Mouse (Mus musculus) lung, postnatal 4 days (tissue): ENCODE measurements around the gene Spindoc.
A peak's percentile ranks its signal among the peaks of the same experiment; 100 is the strongest.

ENCODE experiments used
- DNase-seq, 2 experiments: peaks; one replicate each; pipeline ENCODE4 v3.0.0; 2021

Spindoc gene

DNA sequence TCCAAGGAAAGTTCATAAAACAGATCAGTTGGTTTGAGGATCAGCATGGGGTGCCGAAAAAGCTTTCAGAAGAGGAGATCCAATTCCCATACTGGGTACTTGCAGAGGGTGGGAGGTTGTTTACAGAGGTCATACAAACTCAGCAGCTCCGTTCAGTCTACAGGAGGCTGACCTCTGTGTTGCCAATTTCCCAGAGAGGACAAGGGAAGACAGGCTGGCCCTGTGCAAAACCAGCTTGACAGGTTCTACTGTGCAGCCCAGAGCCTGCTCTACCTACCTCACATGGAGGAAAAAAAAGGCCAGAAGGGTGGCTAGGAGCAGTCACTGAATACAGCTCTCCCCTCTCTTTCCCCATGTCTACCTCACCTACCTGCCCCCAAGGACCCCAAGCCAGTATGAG is 48.7 kb downstream of the Spindoc start:
- DNase-seq = peak; percentile 41 to 66

DNA sequence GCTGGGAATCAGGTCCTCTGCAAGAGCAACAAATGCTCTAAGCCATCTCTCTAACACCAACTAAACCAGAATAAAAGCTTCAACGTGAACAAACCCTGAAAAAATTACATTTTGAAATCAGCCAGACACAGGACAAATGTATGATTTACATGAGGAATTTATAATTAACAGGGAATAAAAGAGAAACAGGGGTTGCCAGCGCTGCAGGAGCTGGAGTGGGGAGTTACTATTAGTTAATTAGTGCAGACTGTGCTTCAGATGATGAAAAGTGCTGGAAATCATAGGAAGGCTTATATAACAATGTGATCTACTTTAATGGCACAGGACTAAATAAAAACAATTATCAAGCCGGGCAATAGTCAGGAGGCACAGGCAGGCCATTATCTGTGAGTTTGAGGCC is 61.4 kb downstream of the Spindoc start:
- no peak for DNase-seq

DNA sequence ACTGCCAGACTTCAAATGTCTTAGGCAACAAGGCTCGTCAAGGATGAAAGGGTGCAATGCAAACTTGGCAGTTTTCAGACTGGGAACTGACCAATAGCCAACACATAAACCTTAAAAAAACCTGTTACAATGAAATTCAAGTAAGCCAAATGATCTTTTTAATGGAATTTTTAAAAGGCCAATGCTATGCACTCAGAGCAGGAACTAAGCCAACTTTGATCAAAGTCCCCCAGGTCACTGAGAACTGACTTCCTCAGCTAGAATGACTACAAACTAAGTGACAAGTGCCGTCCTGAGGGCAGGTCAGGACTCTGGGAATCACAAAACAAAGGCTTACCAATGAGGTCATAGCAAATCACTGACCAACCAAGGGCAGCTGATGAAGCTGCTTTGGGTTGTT is 62.6 kb downstream of the Spindoc start:
- no peak for DNase-seq

DNA sequence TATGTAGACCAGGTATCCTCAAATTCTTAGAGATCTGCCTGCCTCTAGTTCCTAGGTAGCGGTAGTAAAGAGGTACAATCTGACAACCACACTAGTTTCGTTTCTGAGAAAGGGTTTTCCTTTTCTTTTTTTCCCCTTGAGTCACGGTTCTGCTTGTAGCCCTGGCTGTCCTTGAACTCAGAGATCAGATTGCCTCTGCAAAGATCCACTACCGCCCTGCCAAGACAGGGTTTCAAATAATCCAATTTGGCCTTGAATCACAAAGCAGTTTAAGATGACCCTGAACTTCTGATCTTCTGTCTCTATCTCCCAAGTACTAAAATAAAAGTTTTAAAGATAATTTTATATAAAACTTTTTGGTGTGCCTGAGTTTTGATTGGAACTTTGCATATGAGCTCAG is 65.1 kb downstream of the Spindoc start:
- DNase-seq = no peak

DNA sequence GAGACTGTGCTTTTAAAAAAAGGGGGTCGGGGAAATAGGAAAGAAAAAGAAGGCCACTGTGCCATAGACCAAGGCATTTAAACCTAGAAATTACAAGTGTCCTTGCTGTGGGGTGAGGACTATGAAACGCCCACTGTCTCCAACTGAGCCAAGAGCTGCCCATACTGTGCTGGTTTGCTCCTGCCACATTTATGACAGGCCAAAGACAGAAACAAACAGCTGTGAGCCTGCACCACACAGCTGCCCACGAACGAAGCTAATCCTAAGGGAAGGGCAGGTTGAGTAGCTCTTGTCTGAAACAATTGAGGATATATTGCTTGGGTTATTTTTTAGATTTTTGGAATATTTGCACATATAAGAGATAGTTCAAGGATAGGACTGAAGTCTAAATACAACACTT is 66.0 kb downstream of the Spindoc start:
- no peak for DNase-seq

DNA sequence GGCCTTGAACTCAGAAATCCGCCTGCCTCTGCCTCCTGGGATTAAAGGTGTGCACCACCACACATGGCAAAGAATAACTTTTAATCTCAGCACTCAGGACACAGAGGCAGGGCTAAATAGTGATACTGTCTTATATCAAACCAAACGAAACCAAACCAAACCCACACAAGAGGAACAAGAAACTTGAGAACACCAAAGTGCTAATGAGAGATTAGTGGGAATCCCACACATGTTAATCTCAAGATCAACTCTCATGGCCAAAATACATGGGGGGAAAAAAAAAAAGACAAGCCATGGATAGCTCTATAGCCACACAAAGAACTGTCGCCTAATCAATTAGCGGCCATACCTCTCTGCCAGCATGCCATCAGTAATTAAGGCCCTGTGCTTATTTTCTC is 67.2 kb downstream of the Spindoc start:
- no peak for DNase-seq

DNA sequence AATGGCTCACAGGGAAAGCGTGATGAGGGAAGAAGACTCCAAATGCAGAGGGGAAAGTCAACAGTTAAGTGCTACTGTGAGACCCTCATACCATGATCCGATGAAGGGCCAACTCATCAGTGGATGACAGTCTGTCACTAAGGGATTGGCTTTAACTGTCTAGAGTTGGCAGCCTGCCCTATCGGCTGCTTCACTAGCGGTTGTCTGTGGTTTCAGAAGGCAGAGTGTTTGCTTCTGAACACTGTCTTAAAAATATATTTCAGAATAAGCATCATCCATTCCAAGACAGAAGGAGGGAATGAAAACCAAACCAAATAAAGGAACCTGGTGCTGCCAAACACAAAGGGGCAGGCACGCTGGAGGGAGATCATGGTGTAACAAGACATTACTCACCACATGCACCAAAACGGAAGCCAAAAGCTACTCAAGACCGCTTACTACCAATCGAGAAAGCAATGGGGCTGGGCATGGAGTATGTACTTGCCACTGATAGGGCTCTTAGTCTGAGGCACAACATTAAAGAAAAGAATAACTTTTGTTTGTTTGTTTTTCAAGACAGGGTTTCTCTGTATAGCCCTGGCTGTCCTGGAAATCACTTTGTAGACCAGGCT is 67.7 kb downstream of the Spindoc start:
- DNase-seq = no peak

DNA sequence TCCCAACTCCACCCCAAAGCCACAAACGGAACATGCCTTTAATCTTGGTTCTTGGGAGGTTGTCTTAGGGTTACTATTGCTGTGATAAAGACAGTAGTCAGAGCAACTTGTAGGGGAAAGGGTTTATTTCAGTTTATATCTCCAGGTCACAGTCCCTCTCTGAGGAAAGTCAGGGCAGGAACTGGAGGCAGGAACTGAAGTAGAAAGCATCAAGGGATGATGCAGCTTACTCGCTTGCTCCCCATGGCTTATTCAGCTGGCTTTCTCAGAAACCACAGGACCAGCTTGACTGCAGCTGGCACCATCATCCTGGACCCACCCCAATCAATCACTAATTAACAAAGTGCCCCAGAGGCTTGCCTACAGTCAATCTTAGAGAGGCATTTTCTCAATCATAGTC is 69.1 kb downstream of the Spindoc start:
- DNase-seq = no peak

DNA sequence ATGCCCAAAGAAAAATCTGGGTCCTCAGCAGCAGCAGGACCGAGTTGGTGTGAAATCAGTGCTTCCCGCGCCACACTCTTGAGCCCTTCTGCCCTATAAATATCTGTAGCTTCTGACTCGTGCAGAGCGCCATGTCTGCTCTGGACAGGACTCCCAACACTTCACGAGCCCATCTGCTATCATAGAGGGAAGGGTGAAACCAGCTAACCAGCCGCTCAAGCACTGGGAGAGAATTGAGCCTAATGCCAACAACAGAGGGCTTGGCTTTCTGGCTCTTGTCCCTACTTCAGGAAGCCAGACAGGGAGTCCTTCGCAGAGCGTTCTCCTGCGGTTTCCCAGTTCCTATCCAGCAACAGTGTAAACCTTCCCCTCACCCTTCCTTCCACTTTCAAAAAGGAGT is 71.5 kb downstream of the Spindoc start:
- no peak for DNase-seq

DNA sequence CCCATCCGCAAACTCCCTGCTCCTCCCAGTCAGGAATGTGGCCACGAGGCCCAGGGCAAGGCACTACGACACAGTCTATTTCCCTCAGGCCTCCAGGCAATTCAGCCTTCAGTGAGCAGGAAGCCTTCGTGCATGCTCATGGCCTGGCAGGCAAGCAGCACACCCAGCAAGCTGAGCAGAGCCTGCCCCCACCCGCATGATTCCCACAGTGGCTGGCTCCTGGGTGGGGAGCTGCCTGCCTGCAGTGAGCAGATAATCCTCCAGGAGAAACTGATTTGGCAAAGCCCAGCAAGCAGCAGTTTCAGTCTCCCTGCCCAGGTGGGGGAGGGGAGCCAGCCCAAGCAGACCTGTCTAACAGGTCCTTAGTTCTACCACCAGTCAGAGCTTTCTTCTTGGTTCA is 72.1 kb downstream of the Spindoc start:
- peak; percentile 68 to 80 for DNase-seq

DNA sequence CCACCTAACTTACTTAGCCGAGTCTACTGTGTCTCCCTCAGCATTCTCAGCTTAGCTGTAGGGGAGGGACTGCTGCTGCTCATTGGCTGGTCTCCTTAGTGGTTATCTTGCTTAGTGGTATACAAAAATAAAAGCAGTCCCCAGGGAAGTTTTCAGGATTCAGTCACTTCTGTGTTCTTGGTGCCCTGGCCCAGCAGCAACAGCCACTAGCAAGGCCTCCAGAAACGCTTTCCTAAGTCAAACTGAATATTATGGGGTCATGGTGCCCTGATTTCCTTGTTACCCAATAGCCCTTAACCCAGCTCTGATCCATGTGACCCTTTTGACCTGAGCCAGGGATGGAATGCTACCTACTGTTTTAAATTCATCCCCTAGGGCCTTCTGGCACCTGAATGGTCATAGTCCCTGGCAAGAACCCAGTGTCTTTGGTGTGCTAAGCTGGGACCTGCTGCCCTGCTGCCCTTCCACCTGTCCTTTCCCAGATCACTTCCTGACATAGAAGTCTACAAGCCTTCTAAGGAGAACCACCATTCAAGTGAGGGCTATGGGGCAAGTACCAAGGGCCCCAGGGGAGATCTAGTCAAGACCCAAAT is 73.0 kb downstream of the Spindoc start:
- no peak for DNase-seq

DNA sequence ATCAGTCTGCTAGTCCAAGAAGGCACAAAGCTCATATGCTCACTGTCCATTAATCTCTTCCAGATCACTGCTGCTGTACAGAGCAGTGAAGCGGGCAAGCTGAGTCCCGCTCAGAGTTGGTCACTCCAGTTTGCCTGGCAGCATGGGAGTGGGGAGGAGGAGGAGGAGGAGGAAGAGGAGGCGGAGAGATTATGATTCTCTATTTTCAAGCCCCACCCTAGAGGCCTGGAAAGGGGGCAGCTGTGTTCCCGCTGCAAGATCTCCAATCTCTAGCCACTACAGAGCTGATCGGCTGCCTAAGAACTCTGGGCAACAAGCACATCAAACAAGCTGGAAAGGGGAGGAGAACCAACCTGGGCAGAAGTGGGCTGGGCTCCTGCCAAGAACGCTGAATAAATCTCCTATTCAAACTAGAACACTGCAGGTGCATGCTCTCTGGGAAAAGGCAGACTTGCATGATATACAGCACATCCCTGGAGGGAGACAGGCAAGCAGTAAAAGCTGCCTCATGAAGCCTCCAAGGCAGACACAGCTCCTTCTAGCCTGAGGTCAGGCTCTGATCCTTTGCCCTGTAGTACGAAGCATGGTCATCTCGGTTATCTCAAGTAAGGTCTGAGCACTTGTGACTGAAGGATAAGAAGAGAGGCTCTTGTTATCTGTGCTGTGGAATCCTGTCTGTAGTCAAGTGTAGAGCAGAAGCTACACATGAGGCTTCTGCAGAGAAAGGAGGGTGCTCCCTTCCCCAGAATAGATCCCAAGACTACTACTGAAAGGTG is 74.6 kb downstream of the Spindoc start:
- DNase-seq = peak; percentile 72 to 79

DNA sequence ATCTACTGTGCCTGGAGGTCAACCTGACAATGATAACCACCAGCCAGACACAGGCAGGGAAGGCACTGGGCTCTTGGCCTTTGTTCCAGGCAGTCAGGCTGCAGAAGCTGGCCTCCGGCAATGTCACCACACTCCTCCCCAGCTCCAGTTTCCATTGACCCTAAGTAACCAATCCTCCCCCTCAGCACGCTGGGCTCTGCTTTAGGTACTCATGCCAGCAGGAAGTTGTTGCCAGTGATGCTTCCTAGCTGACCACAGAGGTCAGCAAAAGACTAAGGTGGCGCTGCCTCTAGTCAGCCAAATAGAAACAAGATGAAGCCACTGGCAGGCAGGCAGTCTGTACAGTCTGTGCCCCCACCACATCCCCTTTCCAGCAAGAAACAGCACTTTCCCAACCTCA is 75.8 kb downstream of the Spindoc start:
- DNase-seq = peak; percentile 45 to 48

DNA sequence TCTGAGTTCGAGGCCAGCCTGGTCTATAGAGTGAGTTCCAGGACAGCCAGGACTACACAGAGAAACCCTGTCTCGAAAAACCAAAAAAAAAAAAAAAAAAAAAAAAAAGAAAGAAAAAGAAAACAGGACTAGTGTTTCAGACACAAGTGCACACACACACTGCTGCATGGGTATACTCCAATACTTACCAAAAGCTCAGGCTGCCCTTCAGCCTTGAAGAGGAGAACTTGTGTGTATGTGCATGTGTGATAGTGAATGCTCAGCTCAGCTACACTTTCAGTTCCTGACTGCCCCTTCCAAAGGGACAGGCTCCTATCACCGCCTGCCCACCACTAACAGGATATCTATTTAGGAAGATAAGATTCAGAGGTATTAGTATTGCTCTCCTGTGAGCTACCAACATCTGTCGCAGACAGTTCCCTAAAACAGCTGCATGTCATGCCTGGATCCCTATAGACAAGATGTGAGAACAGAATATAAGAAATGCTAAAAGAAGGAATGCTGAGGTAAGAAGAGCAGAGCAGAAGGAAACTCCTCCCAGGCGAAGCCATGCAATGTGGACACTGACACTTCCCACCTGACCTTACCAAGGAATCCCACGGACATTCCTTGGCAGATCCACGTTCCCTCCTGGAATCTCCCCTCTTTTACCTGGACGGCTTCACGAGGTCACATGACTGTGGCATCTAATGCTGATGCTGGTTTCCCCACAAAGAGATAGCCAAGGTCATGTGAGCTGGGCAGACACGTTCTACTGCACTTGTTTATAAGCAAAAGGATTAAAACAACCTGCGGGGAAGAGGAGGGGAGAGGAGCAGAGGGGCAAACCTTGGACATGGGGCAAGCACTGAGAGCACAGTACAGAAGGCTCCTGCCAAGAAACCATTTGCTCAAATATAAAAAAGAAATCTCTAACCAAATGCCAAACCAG is 77.1 kb downstream of the Spindoc start:
- no peak for DNase-seq

DNA sequence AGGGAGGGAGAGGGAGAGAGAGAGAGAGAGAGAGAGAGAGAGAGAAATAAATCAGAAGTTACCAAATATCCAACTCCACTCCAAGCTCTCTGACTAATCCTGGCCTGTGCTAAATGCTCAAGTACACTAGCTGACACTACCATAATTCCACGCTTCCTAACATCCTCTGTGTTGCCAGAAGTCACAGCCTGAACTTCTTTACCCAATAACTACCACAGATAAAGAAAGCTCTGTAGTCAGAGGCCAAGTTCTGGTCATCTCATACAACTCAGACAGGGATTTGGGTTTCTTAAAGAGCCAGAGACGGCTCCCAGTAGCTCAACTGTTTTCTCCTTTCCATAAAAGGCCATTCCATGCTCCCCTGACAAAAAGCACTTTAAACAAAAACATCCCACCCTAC is 78.0 kb downstream of the Spindoc start:
- DNase-seq = no peak
